Mouse (Mus musculus) liver, embryonic 16.5 days (tissue): ENCODE measurements around the gene Trnp1. TPM values are rescaled to one million over a fixed set of nuclear protein-coding genes. Genes with fewer than 3 reads are reported as not detected.

Experiments used
- ATAC-seq: fragments of 200-750 bp; cut with Nextera tagmentation; 2 replicates; pipeline ENCODE4 v1.8.0; 2017; ENCODE audit warnings: low read depth, mild to moderate bottlenecking, moderate number of reproducible peaks, moderate library complexity
- H3K27ac ChIP-seq: fragments of 300-500 bp; sonication (generic); 2 replicates; pipeline ENCODE4 v1.5.1; 2014; ENCODE audit warnings: mild to moderate bottlenecking, low read length
- H3K27me3 ChIP-seq: fragments of 300-500 bp; sonication (generic); 2 replicates; pipeline ENCODE4 v1.6.1; 2014; ENCODE audit warnings: low read depth, low read length, mixed read lengths; ENCODE audit not compliant: control insufficient read depth, insufficient read depth
- H3K36me3 ChIP-seq: fragments of 300-500 bp; sonication (generic); 2 replicates; pipeline ENCODE4 v1.6.1; 2014; ENCODE audit warnings: mild to moderate bottlenecking; ENCODE audit not compliant: control insufficient read depth, insufficient read depth
- H3K4me1 ChIP-seq: fragments of 300-500 bp; sonication (generic); 2 replicates; pipeline ENCODE4 v1.6.1; 2014; ENCODE audit warnings: low read depth, low read length, mixed read lengths; ENCODE audit not compliant: control insufficient read depth
- H3K4me2 ChIP-seq: fragments of 300-500 bp; sonication (generic); 2 replicates; pipeline ENCODE4 v1.6.1; 2014; ENCODE audit warnings: low read depth, low read length, mixed read lengths
- H3K4me3 ChIP-seq: fragments of 300-500 bp; sonication (generic); 2 replicates; pipeline ENCODE4 v1.5.1; 2014; ENCODE audit warnings: low read depth, mild to moderate bottlenecking, low read length
- H3K9ac ChIP-seq: fragments of 300-500 bp; sonication (generic); 2 replicates; pipeline ENCODE4 v1.6.1; 2014; ENCODE audit warnings: low read depth, low read length
- H3K9me3 ChIP-seq: fragments of 300-500 bp; sonication (generic); replicated peaks from 2 replicates; pipeline ENCODE4 v1.6.1; 2016; ENCODE audit warnings: low read length; ENCODE audit not compliant: control insufficient read depth
- WGBS: fragments of 180-500 bp; shearing (Covaris S2); extraction: QIAGEN DNeasy Blood & Tissue Kit; methylation state at CpG from one replicate; pipeline ENCODE4 v1.1.7; 2014; ENCODE audit not compliant: insufficient replicate concordance; 5-methylcytosine and 5-hydroxymethylcytosine counted together
- polyA plus RNA-seq: library from polyadenylated mRNA; unstranded; fragments of >200 nt; fragmentation: Nextera tagmentation; extraction: Ambion mirVana; gene quantifications from 2 replicates; pipeline ENCODE4 v1.2.1, GENCODE M21; 2015

Trnp1 gene
- not detected in 2 replicates for polyA plus RNA-seq

DNA sequence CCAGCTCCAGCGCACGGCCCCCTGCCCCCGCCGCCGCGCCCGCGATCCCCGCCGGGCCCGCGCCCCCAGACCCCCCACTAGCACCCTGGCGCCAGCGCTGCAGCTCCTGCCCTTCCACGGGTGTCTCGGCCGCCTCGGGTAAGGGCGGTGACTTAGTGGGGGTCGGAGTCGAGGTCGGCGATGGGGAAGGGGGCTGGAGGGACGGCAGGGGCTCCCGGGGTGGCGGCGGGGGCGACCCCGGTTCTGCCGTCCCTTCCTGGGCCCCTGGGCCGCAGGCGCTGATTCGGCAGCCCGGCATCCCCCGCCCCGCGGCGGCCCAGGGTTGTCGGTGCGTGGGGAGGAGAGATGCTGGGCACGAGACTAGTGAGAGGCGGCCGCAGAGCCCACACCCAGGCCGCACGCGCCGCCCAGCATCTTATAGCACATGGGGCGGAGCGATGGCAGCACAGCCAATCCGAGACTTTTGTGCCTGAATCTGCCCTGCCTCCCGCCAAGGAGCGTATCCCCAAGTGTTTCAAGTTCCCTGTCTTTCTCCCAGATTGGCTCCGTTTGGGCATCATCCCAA is at the start of gene Trnp1:
Gene Trnp1 (minus strand): TSS at position 391 of the 565 bp plus-strand sequence.
- H3K36me3 ChIP-seq = no peaks in the 10 kb centered on the region
- ATAC-seq = peak; percentile 51; the same call in 1 of the 2 replicates
- H3K27me3 ChIP-seq = peaks cover 87% of the 10 kb centered on the region
- H3K4me3 ChIP-seq = peak within 1 kb of the TSS; percentile 44
- H3K4me1 ChIP-seq = peaks cover 10% of the 10 kb centered on the region
- H3K9me3 ChIP-seq = no peaks in the 10 kb centered on the region
- no peak within 1 kb of the TSS for H3K27ac ChIP-seq
- whole genome bisulfite sequencing = 0% methylated on average over 45 of the region's 53 CpGs
- H3K4me2 ChIP-seq = peak within 1 kb of the TSS; percentile 61
- no peak within 1 kb of the TSS for H3K9ac ChIP-seq

DNA sequence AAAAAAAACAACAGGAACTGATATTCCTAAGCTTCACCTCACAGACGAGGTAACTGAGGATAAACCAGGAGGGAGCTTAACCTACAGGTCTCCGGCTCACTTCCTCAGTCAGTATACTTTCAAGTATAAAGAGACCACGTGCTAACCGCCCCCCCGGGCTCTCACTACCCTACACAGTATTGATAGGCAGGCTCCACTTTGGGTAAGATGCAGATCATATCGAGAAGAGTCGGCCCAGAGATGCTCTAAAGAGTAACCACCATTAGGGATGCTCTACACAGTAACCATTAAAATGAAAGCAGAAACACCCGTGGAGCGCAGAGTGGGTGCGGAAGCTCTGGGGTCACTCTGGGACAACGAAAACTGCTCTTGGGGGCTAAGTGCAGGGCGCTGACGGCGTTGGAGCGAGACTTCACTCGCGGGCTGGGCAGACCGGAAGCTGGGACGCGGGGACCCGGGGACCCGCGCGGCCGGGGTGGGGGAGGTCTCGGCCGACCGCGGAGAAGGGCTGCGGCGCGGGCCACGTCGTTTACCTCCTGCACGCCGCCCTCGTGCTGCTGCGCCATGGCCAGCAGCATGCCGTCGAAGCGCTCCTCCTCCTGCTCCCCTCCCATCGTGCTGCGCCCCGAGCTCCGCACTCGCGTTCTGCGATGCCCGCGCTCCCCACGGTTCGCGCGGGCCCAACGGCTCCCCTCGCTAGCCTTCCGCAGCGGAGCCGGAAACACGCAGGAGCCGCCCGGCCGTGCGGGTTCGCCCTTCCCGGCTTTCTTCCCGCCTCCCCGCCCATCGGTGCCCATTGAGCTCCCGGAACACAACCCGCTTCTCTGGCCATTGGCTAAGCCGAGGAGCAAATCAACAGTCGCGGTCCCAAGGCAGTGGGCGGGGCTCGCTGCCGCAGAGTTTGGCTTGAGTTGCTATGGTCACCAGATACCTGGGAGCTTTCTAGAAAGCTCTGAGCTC is 47.2 kb upstream of the Trnp1 start, which contains the start of gene Nudc:
Gene Nudc (minus strand): TSS at position 725 of the 960 bp plus-strand sequence.
- Histone ChIP-seq H3K9ac (peak within 1 kb of the TSS; percentile 89), H3K4me3 (peak within 1 kb of the TSS; percentile 93), H3K9me3 (no peaks in the 10 kb centered on the region), H3K4me1 (peaks cover 19% of the 10 kb centered on the region), H3K27ac (peak within 1 kb of the TSS; percentile 73), H3K27me3 (no peaks in the 10 kb centered on the region), H3K36me3 (peaks cover 4% of the 10 kb centered on the region), H3K4me2 (peak within 1 kb of the TSS; percentile 93)
- ATAC-seq = peak; percentile 99
- WGBS = under 1% methylated on average over 75 of the region's 77 CpGs

DNA sequence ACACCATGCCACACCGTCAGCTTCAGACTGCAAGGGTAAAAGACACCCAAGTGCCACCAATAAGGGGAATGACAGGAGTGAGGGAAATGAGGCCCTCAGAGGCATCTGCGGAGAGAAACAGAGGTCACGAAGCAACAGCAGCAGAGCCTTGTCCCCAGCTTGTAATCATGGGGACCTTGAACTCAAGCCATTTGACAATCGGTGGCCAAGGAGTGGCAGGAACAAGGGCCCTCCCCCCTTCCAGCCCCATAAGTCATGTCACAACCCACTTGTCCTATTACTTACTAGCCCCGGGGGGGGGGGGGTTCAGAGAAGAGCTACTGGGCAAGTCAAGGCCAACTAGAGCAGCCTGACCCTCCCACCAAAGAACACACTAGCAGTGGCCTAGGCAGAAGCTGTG is 38.3 kb upstream of the Trnp1 start:
- ATAC-seq = no peak
- no peaks in the 10 kb centered on the region for H3K27me3 ChIP-seq
- H3K9me3 ChIP-seq = no peaks in the 10 kb centered on the region
- peaks cover 31% of the 10 kb centered on the region for H3K36me3 ChIP-seq
- no peaks in the 10 kb centered on the region; the same call in 1 of the 2 replicates for H3K4me1 ChIP-seq
- H3K9ac ChIP-seq = no peak overlapping the region
- H3K4me2 ChIP-seq = no peak overlapping the region
- 71% methylated on average over 5 of the region's 5 CpGs for WGBS
- H3K4me3 ChIP-seq = no peak overlapping the region
- H3K27ac ChIP-seq = no peak overlapping the region

DNA sequence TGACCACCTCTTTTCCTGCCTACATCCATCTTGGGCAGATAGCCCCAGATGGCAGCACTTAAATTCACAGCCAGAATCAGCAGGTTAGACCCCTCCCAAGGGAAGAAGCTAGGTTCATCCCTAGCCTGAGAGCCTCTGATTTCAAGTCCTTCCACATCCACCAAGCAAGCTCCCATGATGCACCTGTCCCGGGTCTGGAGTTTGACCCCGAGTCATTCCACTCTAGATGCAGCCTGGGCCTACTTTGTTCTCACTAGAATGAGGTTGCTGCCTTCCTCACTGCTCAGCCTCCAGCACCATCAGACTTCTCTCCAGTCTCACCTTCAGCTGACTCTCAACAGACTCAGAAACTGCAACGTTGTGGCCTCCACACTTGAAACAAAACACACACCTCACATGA is 37.7 kb upstream of the Trnp1 start:
- Histone ChIP-seq H3K4me2 (no peak overlapping the region), H3K4me1 (no peaks in the 10 kb centered on the region), H3K9ac (no peak overlapping the region), H3K27ac (no peak overlapping the region), H3K27me3 (no peaks in the 10 kb centered on the region), H3K4me3 (no peak overlapping the region), H3K36me3 (peaks cover 34% of the 10 kb centered on the region), H3K9me3 (no peaks in the 10 kb centered on the region)
- 61% methylated on average over 3 of the region's 3 CpGs for WGBS
- ATAC-seq = no peak

DNA sequence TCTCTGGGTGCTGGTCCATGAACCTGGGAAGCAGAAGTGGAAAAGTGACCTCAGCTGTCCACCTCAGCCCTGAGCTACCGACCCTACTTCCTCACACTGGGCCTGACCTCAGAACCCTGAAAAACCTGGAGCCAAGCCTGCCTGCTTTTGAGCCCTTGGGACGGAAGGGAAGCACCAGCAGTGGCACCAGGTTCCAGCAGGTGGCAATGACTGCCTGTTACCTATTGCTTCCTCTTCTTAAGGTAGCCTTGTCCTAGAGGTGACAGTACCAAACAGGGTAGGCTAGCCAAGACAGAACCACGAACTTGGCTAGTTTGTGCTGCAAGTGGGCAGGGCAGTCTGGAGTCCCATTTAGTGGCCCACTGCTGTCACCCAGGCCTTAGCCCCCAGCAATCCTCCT is 34.4 kb upstream of the Trnp1 start:
- WGBS = 66% methylated on average over 3 of the region's 3 CpGs
- Histone ChIP-seq H3K4me2 (no peak overlapping the region), H3K4me3 (no peak overlapping the region), H3K27ac (no peak overlapping the region), H3K36me3 (peaks cover 25% of the 10 kb centered on the region), H3K4me1 (no peaks in the 10 kb centered on the region), H3K9me3 (no peaks in the 10 kb centered on the region), H3K9ac (no peak overlapping the region), H3K27me3 (no peaks in the 10 kb centered on the region)
- no peak for ATAC-seq

DNA sequence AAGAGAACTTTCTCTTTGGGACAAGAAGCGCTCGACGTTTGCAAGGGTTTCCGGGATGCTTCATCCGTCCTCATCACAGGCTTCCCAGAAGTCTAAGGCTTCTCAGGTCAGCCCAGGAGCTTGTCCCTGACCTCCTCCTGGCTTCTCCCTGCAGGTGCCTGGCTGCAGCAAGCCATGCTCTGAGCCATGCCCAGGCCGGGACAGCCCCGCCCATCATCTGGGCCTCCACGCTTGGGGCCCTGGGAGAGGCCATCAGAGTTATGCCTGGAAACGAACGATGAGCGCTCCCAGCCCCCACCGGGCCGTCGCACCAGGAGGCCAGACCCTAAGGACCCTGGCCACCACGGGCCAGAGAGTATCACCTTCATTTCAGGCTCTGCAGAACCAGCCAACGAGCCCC is 29.4 kb upstream of the Trnp1 start:
- no peak overlapping the region for H3K4me2 ChIP-seq
- H3K36me3 ChIP-seq = peaks cover 12% of the 10 kb centered on the region
- no peaks in the 10 kb centered on the region for H3K4me1 ChIP-seq
- H3K9ac ChIP-seq = no peak overlapping the region
- no peaks in the 10 kb centered on the region for H3K27me3 ChIP-seq
- H3K27ac ChIP-seq = no peak overlapping the region
- no peaks in the 10 kb centered on the region for H3K9me3 ChIP-seq
- ATAC-seq = no peak
- no peak overlapping the region for H3K4me3 ChIP-seq
- WGBS = 59% methylated on average over 16 of the region's 16 CpGs

DNA sequence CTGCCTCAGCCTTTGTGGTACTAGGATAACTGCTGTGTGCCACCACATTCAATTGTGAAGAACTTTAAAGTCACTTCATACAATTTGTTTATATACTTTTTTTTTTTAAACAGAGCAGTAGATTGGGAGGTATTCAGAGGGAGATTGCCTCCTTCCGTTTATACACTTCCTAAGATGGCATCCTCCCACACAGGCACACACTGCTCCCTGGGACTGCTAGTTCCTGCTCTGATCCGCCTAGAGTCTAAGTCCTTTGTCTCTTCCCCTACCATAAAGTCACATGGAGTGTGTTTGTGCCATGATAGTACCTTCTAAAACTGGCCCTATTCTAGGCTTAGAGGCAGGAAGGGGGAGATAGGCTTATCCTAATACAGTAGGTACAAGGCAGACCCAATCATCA is 23.2 kb upstream of the Trnp1 start:
- Histone ChIP-seq H3K4me3 (no peak overlapping the region), H3K9me3 (no peaks in the 10 kb centered on the region), H3K27ac (no peak overlapping the region), H3K4me2 (no peak overlapping the region), H3K9ac (no peak overlapping the region), H3K4me1 (no peaks in the 10 kb centered on the region; the same call in 1 of the 2 replicates), H3K27me3 (peaks cover 30% of the 10 kb centered on the region), H3K36me3 (no peaks in the 10 kb centered on the region)
- WGBS = 37% methylated on average over 2 of the region's 2 CpGs
- ATAC-seq = no peak

DNA sequence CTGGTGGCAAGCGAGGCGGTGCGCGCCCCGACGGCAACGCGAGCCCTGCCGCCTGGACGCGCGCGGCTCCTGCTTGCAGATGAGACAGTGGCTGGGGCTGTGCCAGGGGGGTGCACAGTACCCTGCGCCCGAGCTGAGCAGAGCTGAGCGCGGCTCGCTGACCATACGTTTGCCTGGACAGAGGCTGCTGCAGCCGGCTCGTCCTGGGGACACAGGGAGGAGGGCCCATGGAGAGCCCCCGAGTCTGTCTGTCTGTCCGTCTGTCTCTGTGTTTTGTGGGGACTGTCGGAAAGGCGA is 21.0 kb upstream of the Trnp1 start:
- 0 out of 2 replicates have a peak overlapping the region, but pooled peaks have one; percentile 5 for H3K9ac ChIP-seq
- no peak overlapping the region for H3K27ac ChIP-seq
- peaks cover 30% of the 10 kb centered on the region for H3K27me3 ChIP-seq
- H3K36me3 ChIP-seq = no peaks in the 10 kb centered on the region
- H3K4me3 ChIP-seq = peak overlapping the region; percentile 56
- ATAC-seq = no peak
- H3K4me2 ChIP-seq = peak overlapping the region; percentile 54
- 10% methylated on average over 25 of the region's 25 CpGs for WGBS
- H3K4me1 ChIP-seq = no peaks in the 10 kb centered on the region; the same call in 1 of the 2 replicates
- no peaks in the 10 kb centered on the region for H3K9me3 ChIP-seq
